Mouse (Mus musculus) E14TG2a.4 (cell line): ENCODE measurements at regions not wholly inside any gene's neighbourhood (a gene's known extent, or its start where the extent isn't known, plus 50 kb on each side); places are given as distances from the start of the nearest gene placed in this dataset.

Experiments used
- CTCF ChIP-seq: conservative IDR thresholded peaks from 2 replicates; pipeline ENCODE4 v1.5.1; 2014; ENCODE audit warnings: low read length
- NANOG ChIP-seq: IDR thresholded peaks from 2 replicates; pipeline ENCODE4 v1.6.1; 2014; ENCODE audit warnings: borderline replicate concordance, low read length, mixed read lengths

- TF ChIP-seq CTCF, result no peak
- TF ChIP-seq NANOG, result no peak
Measured at GRCm38 (mm10) chr12:31185933-31186845, 54.4 kb upstream of the Gm6993 start.
